Mouse (Mus musculus): ENCODE measurements around the gene Aars2. TPM values are rescaled to one million over a fixed set of nuclear protein-coding genes. Genes with fewer than 3 reads are reported as not detected.

Gene Aars2
- polyA plus RNA-seq, 1 experiment from 2014 or later = 24.6 TPM

DNA sequence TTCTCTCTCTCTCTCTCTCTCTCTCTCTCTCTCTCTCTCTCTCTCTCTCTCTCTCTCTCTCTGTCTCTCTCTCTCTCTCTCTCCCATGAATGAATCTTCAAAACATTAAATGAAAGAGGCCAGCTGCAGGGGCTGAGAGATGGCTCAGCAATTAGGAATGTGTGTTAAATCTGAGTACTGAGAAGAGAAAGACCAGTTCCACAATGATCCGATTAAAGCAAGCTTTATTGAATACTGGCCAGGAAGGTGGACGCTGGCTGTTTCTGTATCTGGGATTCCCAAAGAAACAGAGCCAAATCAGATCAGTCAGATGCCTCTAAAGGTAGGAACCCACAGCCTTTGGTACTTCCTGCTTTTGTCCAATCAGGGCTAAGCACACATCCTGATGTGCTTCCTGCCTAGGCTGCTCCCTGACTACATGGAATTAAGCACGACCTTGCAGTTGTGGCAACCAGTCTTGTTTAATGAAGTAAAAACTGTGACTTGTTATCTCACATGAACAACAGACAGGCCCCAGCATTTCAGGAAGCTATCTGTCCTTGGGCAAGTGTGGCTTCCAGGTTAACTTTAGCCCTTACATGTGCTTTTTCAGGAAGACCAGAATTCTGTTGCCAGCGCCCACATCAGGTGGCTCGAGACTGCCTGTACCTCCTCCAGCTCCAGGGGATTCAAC, 3.2 kb upstream of the Aars2 start:
- WGBS = 54% methylated on average over 5 of the region's 5 CpGs
- no peak overlapping the region for H3K27ac ChIP-seq
- peaks cover 15% of the 10 kb centered on the region for H3K4me1 ChIP-seq
- H3K36me3 ChIP-seq = peaks cover 1% of the 10 kb centered on the region; the same call in 1 of the 2 replicates
- no peaks in the 10 kb centered on the region for H3K27me3 ChIP-seq
- H3K4me2 ChIP-seq = no peak overlapping the region
- H3K9ac ChIP-seq = no peak overlapping the region
- no peak overlapping the region for H3K4me3 ChIP-seq (replicated peaks)
- no peaks in the 10 kb centered on the region for H3K9me3 ChIP-seq (replicated peaks)
- no peak for ATAC-seq (replicated peaks; ENCODE audit: low FRiP score)

DNA sequence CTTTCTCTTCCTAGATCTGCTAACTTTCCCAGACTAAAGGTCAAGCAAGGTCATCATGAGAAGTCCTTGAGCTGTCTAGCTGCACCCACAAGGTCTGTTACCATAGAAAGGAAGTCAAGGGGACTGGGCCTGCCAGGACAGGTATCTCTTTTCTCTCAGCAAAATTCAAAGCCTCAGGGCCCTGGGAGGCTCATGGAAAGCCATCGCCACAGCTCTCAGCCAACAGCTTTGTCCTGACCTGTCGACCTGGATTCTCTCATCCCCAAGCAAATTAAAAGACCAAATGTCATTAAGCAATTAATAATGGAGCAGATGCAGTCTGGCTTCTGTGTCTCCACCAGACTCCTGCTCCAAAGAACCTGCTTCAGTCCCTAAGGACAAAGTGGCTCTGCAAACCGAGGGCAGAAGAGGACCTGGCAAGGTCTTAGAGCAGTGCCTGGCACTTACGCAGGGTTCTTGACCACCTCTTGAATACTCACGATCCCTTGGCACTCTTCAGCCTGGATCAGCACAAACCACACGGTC, 638 bp upstream of the Aars2 start:
- Histone ChIP-seq H3K36me3 (peaks cover 25% of the 10 kb centered on the region), H3K9me3 (replicated peaks) (no peaks in the 10 kb centered on the region), H3K4me2 (no peak overlapping the region), H3K4me3 (replicated peaks) (no peak overlapping the region), H3K4me1 (peaks cover 15% of the 10 kb centered on the region), H3K9ac (peak overlapping the region; percentile 24; the same call in 1 of the 2 replicates), H3K27me3 (no peaks in the 10 kb centered on the region), H3K27ac (no peak overlapping the region)
- ATAC-seq (replicated peaks; ENCODE audit: low FRiP score) = no peak
- WGBS = 66% methylated on average over 6 of the region's 6 CpGs

DNA sequence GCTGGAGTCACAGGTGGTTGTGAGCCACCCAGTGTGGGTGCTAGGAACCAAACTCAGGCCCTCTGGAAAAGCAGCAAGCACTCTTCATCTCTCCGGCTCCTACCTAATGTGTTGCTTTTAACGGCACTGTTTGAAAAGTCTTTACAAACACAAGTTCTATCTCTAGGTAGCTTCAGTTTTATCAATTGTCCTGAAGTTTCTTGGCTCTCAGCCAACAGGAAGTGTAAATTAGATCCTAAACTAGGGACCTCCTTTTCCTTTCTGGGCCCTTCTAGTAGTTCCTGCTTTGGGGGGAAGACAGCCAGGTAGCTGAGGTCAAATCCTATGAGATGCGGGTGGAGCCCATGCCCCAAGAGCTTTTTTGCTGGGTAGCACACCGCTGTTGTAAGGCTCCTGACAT, 4.2 kb downstream of the Aars2 start:
- no peak for ATAC-seq (replicated peaks; ENCODE audit: low FRiP score)
- WGBS = 95% methylated on average over 4 of the region's 4 CpGs
- no peak overlapping the region for H3K4me2 ChIP-seq
- H3K9me3 ChIP-seq (replicated peaks) = no peaks in the 10 kb centered on the region
- H3K4me1 ChIP-seq = peaks cover 15% of the 10 kb centered on the region
- no peak overlapping the region for H3K4me3 ChIP-seq (replicated peaks)
- H3K36me3 ChIP-seq = peaks cover 28% of the 10 kb centered on the region
- no peak overlapping the region for H3K9ac ChIP-seq
- no peak overlapping the region for H3K27ac ChIP-seq
- no peaks in the 10 kb centered on the region for H3K27me3 ChIP-seq

DNA sequence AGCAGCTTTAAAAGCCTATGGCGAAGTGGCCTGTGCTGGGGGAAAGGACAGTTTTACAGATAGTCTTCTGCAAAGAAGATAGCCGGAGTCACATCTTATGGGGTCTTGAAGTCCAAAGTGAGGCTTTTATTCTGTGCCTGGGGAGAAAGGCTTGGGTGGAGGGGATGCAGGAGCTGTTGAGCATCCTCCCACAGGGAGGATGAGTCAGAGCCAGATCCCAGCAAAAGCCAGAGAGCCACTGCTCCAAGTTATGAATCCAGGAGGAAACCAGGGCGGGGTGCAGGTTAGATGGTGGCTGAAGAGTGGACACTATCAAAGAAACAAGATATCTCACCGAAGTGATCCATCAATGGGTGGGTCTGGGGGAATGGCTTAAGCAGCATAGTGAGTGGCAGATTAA, 5.1 kb downstream of the Aars2 start:
- Histone ChIP-seq H3K9ac (no peak overlapping the region), H3K9me3 (replicated peaks) (no peaks in the 10 kb centered on the region), H3K4me1 (peaks cover 9% of the 10 kb centered on the region), H3K4me2 (no peak overlapping the region), H3K27ac (no peak overlapping the region), H3K4me3 (replicated peaks) (no peak overlapping the region), H3K36me3 (peaks cover 28% of the 10 kb centered on the region), H3K27me3 (no peaks in the 10 kb centered on the region)
- WGBS = 92% methylated on average over 4 of the region's 4 CpGs
- no peak for ATAC-seq (replicated peaks; ENCODE audit: low FRiP score)

DNA sequence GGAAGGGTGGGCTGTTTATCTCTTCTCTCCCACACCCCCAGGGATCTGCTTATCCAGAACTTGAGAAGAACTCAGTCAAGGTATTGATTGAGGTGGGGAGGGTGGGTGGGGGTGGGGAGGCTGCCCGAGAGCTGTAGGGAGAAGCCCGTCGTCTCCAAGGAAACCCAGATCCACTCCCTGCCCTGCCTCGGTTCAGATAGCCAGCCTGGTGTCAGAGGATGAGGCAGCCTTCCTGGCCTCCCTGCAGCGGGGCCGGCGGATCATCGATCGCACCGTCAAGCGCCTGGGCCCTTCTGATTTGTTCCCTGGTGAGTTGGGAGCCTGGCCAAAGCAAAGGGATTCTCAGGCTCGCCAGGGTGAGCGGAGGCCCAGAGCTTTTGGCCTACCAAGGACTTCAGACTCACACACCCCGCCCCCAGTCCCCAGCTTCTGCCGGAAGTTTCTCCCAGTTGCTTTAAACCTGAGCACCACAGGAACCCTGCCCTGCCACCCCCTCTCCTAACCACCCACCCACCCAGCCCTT, 8.6 kb downstream of the Aars2 start:
- no peak for ATAC-seq (replicated peaks; ENCODE audit: low FRiP score)
- no peak overlapping the region for H3K4me3 ChIP-seq (replicated peaks)
- WGBS = 64% methylated on average over 15 of the region's 15 CpGs

DNA sequence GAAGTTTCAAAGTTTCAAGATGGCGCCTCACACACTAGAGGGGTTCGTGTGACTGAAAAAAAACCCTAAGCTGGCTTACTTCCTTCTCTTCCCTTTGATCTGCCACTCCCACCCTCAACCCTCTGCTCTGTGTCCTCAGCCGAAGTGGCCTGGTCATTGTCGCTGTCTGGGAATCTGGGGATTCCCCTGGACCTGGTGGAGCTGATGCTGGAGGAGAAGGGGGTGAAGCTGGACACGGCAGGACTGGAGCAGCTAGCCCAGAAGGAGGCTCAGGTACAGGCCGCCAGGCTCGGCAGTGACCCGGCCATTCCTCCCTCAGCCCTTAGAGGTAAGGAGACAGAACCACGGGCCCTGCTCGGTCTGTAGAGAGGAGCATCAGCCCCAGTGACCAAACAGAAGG, 9.2 kb downstream of the Aars2 start:
- Histone ChIP-seq H3K9me3 (replicated peaks) (no peaks in the 10 kb centered on the region), H3K36me3 (peaks cover 39% of the 10 kb centered on the region), H3K4me3 (replicated peaks) (no peak overlapping the region), H3K4me1 (no peaks in the 10 kb centered on the region), H3K4me2 (no peak overlapping the region), H3K27ac (no peak overlapping the region), H3K9ac (no peak overlapping the region), H3K27me3 (no peaks in the 10 kb centered on the region)
- no peak for ATAC-seq (replicated peaks; ENCODE audit: low FRiP score)
- 86% methylated on average over 10 of the region's 10 CpGs for WGBS

More for the DNA sequence above, 8.6 kb downstream of the Aars2 start:
- no peak overlapping the region for H3K4me2 ChIP-seq
- peaks cover 41% of the 10 kb centered on the region for H3K36me3 ChIP-seq
- H3K9ac ChIP-seq = no peak overlapping the region
- H3K27ac ChIP-seq = no peak overlapping the region
- no peaks in the 10 kb centered on the region for H3K27me3 ChIP-seq
- no peaks in the 10 kb centered on the region for H3K4me1 ChIP-seq
- no peaks in the 10 kb centered on the region for H3K9me3 ChIP-seq (replicated peaks)

DNA sequence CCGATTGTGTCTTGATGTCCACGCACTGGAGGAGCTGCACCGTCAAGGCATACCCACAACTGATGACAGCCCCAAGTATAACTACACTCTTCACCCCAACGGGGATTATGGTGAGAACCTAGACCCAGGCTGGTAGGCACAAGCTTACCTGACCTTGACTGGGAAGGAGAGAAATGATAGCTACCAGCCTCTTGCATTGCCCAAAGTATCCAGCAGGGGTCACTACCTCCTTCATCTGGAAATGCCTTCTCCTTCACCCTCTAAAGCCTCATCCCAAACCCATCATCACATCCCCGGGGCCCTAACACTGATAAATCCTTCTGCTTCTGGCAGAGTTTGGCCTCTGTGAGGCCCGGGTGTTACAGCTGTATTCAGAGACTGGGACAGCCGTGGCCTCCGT, 9.8 kb downstream of the Aars2 start:
- Histone ChIP-seq H3K4me3 (replicated peaks) (no peak overlapping the region), H3K4me1 (no peaks in the 10 kb centered on the region), H3K4me2 (no peak overlapping the region), H3K9ac (no peak overlapping the region), H3K36me3 (peaks cover 34% of the 10 kb centered on the region), H3K27ac (no peak overlapping the region), H3K27me3 (no peaks in the 10 kb centered on the region), H3K9me3 (replicated peaks) (no peaks in the 10 kb centered on the region)
- no peak for ATAC-seq (replicated peaks; ENCODE audit: low FRiP score)
- WGBS = 51% methylated on average over 8 of the region's 8 CpGs

DNA sequence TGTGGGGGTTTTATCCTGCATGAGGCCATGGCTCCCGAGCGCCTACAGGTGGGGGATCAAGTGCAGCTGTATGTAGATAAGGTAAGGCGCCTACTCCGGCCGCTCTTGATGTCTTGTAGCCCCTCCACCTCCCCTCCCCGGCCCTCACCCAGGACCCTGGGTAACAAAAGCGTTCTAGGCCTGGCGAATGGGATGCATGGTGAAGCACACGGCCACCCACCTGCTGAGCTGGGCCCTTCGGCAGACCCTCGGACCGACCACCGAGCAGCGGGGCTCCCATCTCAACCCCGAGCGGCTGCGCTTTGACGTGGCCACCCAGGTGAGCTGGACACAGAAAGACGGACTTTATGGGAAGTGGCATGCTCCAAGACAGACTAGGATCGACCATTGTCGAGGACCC, 10.5 kb downstream of the Aars2 start:
- Histone ChIP-seq H3K27ac (no peak overlapping the region), H3K27me3 (0 out of 2 replicates have a peak, but pooled peaks cover under 1% of the 10 kb centered on the region), H3K4me1 (0 out of 2 replicates have a peak, but pooled peaks cover 1% of the 10 kb centered on the region), H3K4me2 (no peak overlapping the region), H3K36me3 (peaks cover 34% of the 10 kb centered on the region), H3K9ac (no peak overlapping the region), H3K9me3 (replicated peaks) (no peaks in the 10 kb centered on the region), H3K4me3 (replicated peaks) (no peak overlapping the region)
- 92% methylated on average over 21 of the region's 21 CpGs for WGBS
- no peak for ATAC-seq (replicated peaks; ENCODE audit: low FRiP score)

DNA sequence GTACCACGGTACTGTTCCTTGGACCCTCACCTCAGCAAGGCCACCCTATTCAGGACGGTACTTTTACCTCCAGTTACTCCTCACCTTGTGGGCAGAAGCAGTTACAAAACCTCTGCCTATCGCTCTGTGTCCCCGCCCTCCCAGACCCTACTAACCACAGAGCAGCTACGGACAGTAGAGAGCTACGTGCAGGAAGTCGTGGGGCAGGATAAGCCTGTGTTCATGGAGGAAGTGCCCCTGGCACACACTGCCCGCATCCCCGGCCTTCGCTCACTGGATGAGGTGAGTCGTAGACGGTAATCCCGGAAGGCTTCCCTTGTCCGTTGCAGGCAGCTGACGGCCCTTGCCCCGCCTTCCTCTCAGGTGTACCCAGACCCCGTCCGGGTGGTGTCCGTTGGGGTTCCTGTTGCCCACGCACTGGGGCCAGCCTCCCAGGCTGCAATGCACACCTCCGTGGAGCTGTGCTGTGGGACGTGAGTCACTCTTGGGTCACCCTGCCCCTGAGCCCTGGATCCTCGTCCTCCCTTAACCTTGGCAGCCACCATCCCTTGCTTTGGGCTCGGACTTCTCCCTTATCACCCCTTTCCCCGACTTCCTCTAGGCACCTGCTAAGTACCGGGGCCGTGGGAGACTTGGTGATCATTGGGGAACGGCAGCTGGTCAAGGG, 11.0 kb downstream of the Aars2 start:
- 89% methylated on average over 28 of the region's 28 CpGs for WGBS
- no peak overlapping the region for H3K4me3 ChIP-seq (replicated peaks)
- ATAC-seq (replicated peaks; ENCODE audit: low FRiP score) = no peak
- no peaks in the 10 kb centered on the region for H3K9me3 ChIP-seq (replicated peaks)
- peaks cover 3% of the 10 kb centered on the region for H3K4me1 ChIP-seq
- H3K36me3 ChIP-seq = peaks cover 34% of the 10 kb centered on the region
- no peak overlapping the region for H3K9ac ChIP-seq
- H3K27ac ChIP-seq = no peak overlapping the region
- H3K27me3 ChIP-seq = 0 out of 2 replicates have a peak, but pooled peaks cover 6% of the 10 kb centered on the region
- H3K4me2 ChIP-seq = no peak overlapping the region

DNA sequence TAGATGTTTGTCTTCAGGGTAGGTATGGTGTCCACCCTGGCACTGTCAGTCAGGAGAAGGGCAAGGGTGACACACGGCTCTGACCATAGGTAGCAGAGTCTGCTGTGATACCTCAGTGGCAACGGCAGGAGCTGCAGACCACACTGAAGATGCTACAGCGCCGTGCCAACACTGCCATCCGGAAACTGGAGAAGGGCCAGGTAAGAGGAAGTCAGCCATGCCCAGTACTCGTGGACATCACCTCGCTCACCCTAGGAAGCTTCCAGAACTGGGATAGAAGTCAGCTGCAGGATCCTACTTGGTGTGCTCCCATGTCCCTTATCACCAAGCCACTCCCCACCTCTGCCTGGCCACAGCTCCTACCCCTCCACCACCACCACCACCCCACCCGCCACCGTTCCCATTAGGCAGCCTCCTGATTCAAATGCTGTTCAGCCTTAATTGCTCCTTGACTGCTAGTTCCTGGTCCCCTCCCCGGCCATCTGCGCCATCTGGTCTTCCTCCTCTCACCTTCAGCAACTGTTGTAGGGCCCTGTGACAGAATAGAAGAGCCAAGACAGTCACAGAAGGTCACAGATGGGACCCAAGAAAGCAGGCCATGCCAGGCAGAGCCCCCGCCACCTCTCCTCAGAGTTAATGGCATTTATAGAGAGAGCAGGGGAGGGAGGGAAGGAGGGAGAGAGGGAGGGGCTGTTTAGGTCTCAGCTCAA, 12.3 kb downstream of the Aars2 start:
- Histone ChIP-seq H3K9ac (no peak overlapping the region), H3K4me1 (peaks cover 15% of the 10 kb centered on the region), H3K36me3 (peaks cover 34% of the 10 kb centered on the region), H3K4me3 (replicated peaks) (no peak overlapping the region), H3K9me3 (replicated peaks) (no peaks in the 10 kb centered on the region), H3K4me2 (no peak overlapping the region), H3K27me3 (peaks cover 12% of the 10 kb centered on the region), H3K27ac (no peak overlapping the region)
- 72% methylated on average over 12 of the region's 12 CpGs for WGBS
- ATAC-seq (replicated peaks; ENCODE audit: low FRiP score) = no peak

DNA sequence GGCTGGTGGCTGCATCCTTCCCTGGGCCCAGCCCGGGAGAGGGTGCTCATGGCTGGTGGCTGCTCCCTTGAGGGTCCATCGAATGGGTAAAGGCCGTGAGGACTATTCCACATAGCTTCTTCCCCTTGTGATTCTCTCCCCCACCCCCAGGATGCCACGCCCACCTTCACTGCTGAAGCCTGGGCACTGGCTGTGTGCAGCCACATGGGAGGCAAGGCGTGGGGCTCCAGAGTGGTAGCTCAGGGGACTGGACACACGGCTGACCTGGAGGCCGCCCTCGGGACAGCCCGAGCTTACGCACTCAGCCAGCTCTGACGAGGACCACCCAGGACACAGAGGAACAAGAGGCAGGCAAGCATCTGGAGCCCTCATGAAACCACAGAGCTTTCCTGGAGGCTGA, 13.5 kb downstream of the Aars2 start:
- no peak overlapping the region for H3K4me2 ChIP-seq
- peaks cover 15% of the 10 kb centered on the region for H3K4me1 ChIP-seq
- H3K4me3 ChIP-seq (replicated peaks) = no peak overlapping the region
- H3K9me3 ChIP-seq (replicated peaks) = no peaks in the 10 kb centered on the region
- peaks cover 22% of the 10 kb centered on the region for H3K27me3 ChIP-seq
- no peak overlapping the region for H3K27ac ChIP-seq
- 79% methylated on average over 11 of the region's 11 CpGs for whole genome bisulfite sequencing
- H3K9ac ChIP-seq = no peak overlapping the region
- peaks cover 34% of the 10 kb centered on the region for H3K36me3 ChIP-seq
- ATAC-seq (replicated peaks; ENCODE audit: low FRiP score) = no peak

DNA sequence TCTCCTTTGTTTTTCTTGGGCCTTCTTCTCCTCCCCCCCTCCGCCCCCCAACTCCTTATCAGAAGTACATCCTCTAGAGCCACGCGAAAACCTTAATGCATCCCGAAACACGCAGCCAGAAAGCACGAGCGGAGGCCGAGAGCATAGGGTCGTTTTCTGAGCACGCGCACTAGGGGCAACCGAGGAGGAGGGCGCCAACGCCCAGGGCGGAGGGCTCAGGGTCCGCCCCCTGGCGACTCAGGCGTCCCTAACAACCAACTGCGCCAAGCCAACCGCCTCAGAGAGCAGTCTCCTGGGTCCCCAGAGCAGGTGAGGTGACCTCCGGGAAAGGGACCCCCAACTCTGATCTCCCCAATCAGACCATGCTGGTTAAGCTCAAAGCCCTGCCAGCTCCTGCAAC, 16.6 kb downstream of the Aars2 start, which contains the start of gene Tcte1:
Gene Tcte1 (plus strand): TSS at position 172 of the 400 bp plus-strand sequence.
- under 1% methylated on average over 21 of the region's 21 CpGs for WGBS
- H3K4me2 ChIP-seq = peak within 1 kb of the TSS; percentile 80
- ATAC-seq (replicated peaks; ENCODE audit: low FRiP score) = peak; percentile 66; the same call in 1 of the 2 replicates
- peaks cover 23% of the 10 kb centered on the region for H3K36me3 ChIP-seq
- H3K9me3 ChIP-seq (replicated peaks) = no peaks in the 10 kb centered on the region
- peaks cover 15% of the 10 kb centered on the region for H3K4me1 ChIP-seq
- H3K27ac ChIP-seq = no peak within 1 kb of the TSS
- H3K4me3 ChIP-seq (replicated peaks) = peak within 1 kb of the TSS; percentile 43
- peak within 1 kb of the TSS; percentile 53; the same call in 1 of the 2 replicates for H3K9ac ChIP-seq
- peaks cover 44% of the 10 kb centered on the region for H3K27me3 ChIP-seq
